Mouse (Mus musculus) G1E (cell line): ENCODE data around the gene Gabbr2.

Experiments used
- CTCF ChIP-seq: IDR thresholded peaks from 2 replicates; pipeline ENCODE4 v1.5.1; 2012; ENCODE audit warnings: low read depth, low read length, inconsistent platforms, mixed read lengths
- POLR2AphosphoS5 ChIP-seq: IDR thresholded peaks from 2 replicates; pipeline ENCODE4 v1.6.1; 2012; ENCODE audit warnings: low read depth, low read length, inconsistent platforms; ENCODE audit not compliant: insufficient replicate concordance

DNA sequence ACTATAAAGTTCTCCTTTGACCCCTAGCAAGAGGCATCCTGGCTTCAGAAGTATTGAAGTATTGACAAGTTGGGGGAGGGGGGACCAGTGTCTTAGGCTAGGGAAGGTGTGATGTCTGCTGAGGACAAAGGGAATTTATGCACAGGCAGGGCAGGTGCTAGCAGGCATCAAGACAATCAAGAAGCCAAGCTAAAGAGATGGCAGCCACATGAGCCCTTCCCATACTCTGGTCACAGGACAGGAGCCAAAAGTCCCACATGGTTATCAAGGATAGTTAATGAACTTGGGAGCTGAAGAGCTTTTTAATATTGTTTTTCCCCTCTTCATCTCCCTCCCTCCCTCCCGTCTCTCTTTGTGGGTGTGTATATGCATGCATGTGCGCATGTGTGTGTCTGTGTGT is 30.3 kb downstream of the Gabbr2 start:
- no peak for TF ChIP-seq CTCF
- no peak for TF ChIP-seq POLR2AphosphoS5
